Mouse (Mus musculus) liver, postnatal 0 days (tissue): ENCODE measurements around the gene Gal3st2.
"Not testable (repeated sequence)": the region's sequence is repeated elsewhere in the genome, so short reads cannot be mapped to it uniquely, and the experiment has no call there.

Experiments
- CTCF ChIP-seq: sonication (generic); IDR thresholded peaks from 2 replicates; pipeline ENCODE4 v1.5.1; 2016; ENCODE audit warnings: antibody characterized with exemption, low read depth
- EP300 ChIP-seq: IDR thresholded peaks from 2 replicates; pipeline ENCODE4 v1.6.1; 2016; ENCODE audit warnings: antibody characterized with exemption, low read depth, mild to moderate bottlenecking

GRCm38 (mm10) chr1:93919321-93919720, 58.2 kb downstream of the Gal3st2 start:
- not testable (repeated sequence) for TF ChIP-seq CTCF, EP300
